Mouse (Mus musculus): ENCODE data around the gene Phf2.

Gene Phf2

GRCm38 (mm10) chr13:48807481-48808031, 63.4 kb downstream of the Phf2 start:
- peak; percentile 65 for DNase-seq (ENCODE audit: low read depth)

DNA sequence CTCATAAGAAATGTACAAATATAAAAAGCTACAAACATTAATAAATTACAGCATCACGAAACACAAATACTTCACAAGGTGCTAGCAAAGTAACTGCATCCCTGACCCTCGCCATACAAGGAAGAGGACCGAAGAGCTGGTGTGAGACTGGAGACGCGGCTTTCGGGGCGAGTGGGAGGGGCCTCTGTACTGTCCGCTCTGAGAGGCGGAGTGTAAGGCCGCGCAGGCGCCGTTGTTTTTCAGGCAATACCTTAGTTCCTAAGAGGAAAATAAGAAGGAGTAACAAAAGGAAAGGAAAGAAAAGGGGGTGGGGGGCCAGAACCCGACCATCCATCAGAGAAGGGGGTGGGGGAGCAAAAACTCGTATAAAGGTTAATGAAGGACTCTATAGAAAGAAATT, 68.7 kb downstream of the Phf2 start:
- DNase-seq (ENCODE audit: low read depth) = no peak

- peak; percentile 63 for DNase-seq (ENCODE audit: low read depth)
Observed at GRCm38 (mm10) chr13:48800850-48801546, 69.9 kb downstream of the Phf2 start.

DNA sequence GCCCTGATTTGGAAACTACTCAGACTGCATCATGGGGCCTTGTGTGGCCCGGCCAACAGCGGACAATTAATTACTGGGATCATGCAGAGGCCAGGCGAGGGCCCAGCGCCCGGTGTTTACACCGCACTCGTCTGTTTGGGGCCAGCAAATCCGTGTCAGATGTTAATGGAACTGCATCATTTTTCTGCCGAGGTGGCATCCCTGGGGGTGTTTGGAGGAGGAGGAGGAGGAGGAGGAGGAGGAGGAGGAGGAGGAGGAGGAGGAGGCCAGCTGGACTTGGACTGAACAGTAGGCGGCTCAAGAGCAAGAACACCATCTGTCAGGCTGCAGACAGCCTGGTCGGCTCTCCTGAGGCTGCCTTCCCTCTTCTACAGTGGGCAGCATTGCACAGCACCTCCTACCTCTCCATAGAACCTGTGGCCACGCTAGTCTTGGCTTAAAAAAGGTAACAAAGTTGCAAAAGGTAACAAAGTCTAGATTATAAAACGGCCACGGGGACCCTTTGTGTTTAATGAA, 72.6 kb downstream of the Phf2 start:
- no peak for DNase-seq (ENCODE audit: low read depth)

DNA sequence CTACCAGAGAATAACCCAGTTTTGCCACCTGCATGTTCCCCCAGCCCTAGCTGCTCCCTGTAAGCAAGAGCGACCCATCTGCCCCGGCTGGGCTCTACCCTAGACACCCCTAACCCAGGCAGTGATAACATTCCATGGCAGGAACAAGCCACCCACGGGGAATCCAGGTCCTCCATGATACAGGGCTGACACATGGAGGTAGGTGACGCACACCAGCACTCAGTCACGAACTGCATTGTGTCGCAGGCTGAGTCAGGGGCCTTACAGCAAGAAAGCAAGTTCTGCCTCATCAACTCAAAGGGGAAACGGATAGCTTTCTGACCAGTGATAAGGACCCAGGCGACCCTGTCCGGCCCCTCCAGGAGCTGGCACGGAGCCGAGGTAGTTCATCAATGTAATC, 74.0 kb downstream of the Phf2 start:
- no peak for DNase-seq (ENCODE audit: low read depth)

DNA sequence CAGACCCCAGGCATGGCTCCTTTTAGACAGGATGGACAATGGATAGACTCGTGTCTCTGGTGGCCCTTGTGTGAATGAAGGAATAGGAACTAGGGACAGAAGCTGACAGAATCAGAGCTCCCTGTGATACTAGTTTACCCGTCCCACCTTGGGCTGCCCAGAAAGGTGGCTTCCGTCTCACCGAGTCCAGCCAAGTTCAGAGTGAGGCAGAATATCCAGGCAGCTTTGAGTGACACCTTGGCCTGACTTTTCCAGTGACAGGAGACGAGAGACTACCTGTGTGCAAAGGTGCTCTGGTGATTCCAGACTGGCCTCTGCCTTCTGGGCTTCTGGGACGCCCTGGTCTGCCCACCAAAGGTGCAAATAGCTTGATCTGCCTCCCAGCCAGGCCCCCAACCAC, 75.2 kb downstream of the Phf2 start:
- no peak for DNase-seq (ENCODE audit: low read depth)

DNA sequence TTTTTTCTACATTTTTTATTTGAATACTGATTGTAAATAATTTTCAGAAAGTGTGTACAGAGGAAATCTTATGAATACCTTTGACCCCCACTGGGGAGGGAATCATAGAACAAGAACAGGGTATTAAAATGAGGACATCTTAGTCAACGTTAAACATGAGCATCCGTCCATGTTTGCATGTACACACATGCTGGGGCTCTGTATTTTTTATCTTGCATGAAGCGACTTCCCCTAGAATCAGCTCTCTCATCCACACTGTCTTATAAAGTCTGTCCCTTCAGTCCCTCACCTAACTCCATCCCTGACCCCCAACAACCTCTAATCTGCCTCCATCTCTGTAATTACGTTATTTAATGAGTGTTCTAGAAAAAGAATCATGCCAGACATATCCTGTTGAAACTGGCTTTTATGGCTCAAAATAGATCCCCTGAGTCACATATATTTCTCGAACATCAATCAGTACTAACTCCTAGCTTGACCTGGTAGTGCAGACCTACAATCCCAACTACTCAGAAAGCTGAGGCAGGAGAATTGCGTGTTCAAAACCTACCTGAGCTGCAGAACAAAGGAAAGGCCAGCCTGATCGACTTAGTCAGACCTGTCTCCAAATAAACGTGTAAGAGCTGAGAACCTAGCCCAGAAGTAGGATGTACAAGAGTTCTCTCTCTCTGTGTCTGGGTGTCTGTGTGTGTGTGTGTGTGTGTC, 86.2 kb downstream of the Phf2 start:
- DNase-seq (ENCODE audit: low read depth) = no peak

DNA sequence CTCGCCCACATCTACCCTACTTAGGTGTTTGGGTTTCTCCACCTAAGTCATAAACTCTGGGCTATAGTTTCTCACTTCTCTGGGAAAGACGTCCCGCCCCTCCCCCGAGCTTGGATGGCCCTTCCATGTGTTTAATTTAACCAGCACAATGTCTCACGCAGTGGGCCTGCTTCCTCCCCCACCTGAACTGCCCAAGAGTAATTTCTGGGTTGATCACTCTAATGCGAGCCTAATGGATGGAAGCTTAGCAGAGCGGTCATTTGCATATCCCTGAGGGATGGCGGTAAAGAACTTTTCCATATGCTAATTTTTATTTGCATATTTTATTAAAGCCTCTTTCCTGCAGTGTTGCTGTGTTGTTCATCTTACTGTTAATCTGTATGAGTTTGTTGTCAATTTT, 86.8 kb downstream of the Phf2 start:
- DNase-seq (ENCODE audit: low read depth) = no peak

GRCm38 (mm10) chr13:48782727-48783725, 87.9 kb downstream of the Phf2 start:
- DNase-seq (ENCODE audit: low read depth) = no peak

DNA sequence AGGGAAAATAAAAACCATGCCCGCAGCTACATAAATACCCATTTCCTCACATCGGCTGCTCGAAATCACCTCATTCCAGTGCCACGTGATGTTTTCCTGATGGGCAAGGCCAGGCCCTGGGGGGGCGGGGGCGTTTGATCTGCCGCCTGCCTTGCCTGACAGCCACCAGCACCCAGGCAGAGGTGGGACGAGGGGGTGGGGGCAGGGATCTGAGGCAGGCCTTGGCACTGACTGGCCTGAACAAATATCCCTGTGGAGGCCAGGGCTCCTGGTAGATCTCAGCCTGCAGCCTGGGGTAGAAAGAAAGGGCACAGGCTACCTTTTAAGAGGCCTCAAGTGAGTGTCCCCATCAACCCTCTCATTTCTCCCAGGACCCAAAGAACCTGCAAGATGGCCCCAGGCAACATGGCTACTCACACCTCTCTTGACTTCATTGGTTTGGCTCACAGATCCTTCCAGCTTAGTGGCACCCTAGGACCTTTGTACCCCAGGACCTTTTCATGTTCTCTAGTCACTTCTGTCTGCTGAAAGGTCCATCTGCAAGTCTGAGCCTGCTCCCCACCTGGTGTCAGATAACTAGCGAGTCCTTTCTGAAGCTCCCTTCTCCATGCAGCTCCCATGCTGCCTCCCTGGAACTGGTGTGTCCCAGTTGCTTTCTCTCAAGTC, 90.4 kb downstream of the Phf2 start:
- no peak for DNase-seq (ENCODE audit: low read depth)

GRCm38 (mm10) chr13:48779592-48780344, 91.2 kb downstream of the Phf2 start:
- no peak for DNase-seq (ENCODE audit: low read depth)

- DNase-seq (ENCODE audit: low read depth) = no peak
Observed at GRCm38 (mm10) chr13:48778138-48778537, 92.8 kb downstream of the Phf2 start.

GRCm38 (mm10) chr13:48774506-48774905, 96.4 kb downstream of the Phf2 start:
- DNase-seq (ENCODE audit: low read depth) = no peak

DNA sequence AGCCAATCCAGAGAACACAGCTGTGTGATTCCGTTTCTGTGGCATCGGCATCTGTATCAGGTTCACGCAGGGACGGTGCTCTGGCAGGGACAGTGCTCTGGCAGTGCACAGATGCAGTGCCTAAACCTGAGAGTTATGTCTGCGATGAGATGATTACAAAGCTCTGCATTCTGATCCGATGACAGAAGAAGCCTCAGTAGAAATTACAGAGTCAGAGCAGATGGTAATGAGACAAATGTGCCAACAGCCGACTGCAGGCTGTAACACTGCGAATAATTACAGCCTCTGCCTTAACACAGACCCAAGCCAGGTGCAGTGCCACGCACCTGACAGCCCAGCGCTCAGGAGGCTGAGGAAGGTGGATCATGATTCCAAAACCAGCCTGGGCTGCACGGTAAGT, 102.8 kb downstream of the Phf2 start:
- no peak for DNase-seq (ENCODE audit: low read depth)

GRCm38 (mm10) chr13:48763701-48764245, 107.1 kb downstream of the Phf2 start:
- no peak for DNase-seq (ENCODE audit: low read depth)

DNA sequence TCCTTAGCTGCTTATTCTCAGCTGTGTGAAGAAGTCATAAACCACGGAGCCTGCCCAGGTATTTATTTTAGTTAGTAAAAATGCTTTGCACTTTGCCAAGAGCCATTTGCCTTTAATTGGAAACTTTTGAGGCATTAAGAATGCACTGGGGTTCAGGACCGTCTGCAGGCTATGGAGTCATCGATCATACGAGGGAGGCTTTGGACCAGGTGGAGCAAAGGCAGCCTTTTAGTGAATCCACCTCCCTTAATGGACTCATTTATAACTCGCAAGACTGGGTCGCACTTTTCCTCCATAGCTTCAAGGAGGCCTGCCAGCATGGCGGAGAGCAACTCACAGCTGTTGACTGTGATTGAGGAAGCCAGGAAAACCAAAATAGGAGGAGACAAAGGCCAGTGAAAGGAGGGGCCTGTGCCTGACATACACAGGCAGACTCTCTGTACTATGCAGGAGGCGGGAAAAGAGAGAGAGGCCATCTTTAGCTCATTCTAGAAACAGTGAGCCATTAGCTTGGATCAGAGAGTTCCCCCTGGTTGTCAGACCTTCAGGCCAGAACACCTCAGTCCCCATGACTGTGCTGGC, 110.0 kb downstream of the Phf2 start:
- no peak for DNase-seq (ENCODE audit: low read depth)

DNA sequence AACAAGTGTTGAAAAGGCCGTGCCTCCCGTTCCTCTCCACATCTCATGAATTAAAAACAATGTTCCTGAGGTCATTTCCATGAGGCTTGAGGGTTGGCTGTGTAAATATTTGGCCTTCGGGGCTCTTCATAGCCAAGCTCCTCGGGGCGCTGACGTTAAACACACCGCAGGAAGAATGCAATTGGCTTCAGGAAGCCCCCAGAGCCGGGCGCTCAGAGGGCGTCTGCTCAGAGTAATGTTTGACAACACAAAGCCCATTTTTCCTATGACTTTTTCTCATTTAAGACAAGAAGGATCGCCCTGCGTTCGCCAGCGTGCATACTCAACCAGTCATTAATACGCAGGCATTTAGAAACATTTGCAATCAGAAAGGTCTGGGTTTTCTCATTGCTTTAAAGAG, 114.2 kb downstream of the Phf2 start:
- no peak for DNase-seq (ENCODE audit: low read depth)
